9 mouse cellular contexts compared by ENCODE assay signal in genomic region chr17:30195591-30196183, GRCm38 (mm10).
DNase-seq lines count a peak whose midpoint lies in the region; ATAC-seq and TF ChIP-seq lines count a peak whose summit lies in the region.
"Had no signal": no experiment of that assay in that cellular context is flagged by ENCODE, and none has a peak within 500 bp of the region (broad histone marks: within the 10 kb centered on the region; RNA-seq: fewer than 3 reads in every experiment).

No protein-coding gene starts in this region.

- peak; percentile 84 for DNase-seq in heart, adult 11 months
- DNase-seq in heart, postnatal 25 days (ENCODE audit: low spot score), result no peak
- no peak for DNase-seq in midbrain, postnatal 0 days (ENCODE audit: low spot score)
- peak; percentile 2 to 8 for DNase-seq in left cerebral cortex, adult 8-10 months (ENCODE audit: low spot score in 2 of 2)
- DNase-seq: liver, embryonic 13.5 days had no signal

- no peaks in the 10 kb centered on the region for H3K27me3 ChIP-seq in midbrain, embryonic 12.5 days
- no peaks in the 10 kb centered on the region for H3K27me3 ChIP-seq in midbrain, postnatal 0 days (ENCODE audit: insufficient read depth, low read length)
- no peaks in the 10 kb centered on the region for H3K27me3 ChIP-seq in heart, embryonic 12.5 days (replicated peaks)
- no peaks in the 10 kb centered on the region for H3K27me3 ChIP-seq in intestine, embryonic 15.5 days (replicated peaks)
- H3K27me3 ChIP-seq: liver, embryonic 13.5 days had no signal

- WGBS in midbrain, embryonic 12.5 days, result 82% methylated on average over 13 of the region's 21 CpGs
- WGBS in midbrain, postnatal 0 days, result 73% methylated on average over 19 of the region's 21 CpGs
- WGBS in heart, embryonic 12.5 days, result 64% methylated on average over 16 of the region's 21 CpGs
- 88% methylated on average over 19 of the region's 21 CpGs for WGBS in intestine, embryonic 15.5 days

- TF ChIP-seq CTCF in midbrain, postnatal 0 days (IDR thresholded peaks at IDR 0.05), result no peak

- peaks cover 7% of the 10 kb centered on the region; the same call in 1 of the 2 replicates for H3K36me3 ChIP-seq in midbrain, embryonic 12.5 days
- H3K36me3 ChIP-seq in midbrain, postnatal 0 days (ENCODE audit: insufficient read depth, low read length), result no peaks in the 10 kb centered on the region
- peaks cover 11% of the 10 kb centered on the region for H3K36me3 ChIP-seq in heart, embryonic 12.5 days
- 0 out of 2 replicates have a peak, but pooled peaks cover 4% of the 10 kb centered on the region for H3K36me3 ChIP-seq in intestine, embryonic 15.5 days

- H3K4me1 ChIP-seq in midbrain, embryonic 12.5 days, result peaks cover 89% of the 10 kb centered on the region
- H3K4me1 ChIP-seq in midbrain, postnatal 0 days (ENCODE audit: insufficient read depth, low read length), result peaks cover 25% of the 10 kb centered on the region
- peaks cover 93% of the 10 kb centered on the region for H3K4me1 ChIP-seq in heart, embryonic 12.5 days (replicated peaks)
- H3K4me1 ChIP-seq in intestine, embryonic 15.5 days (replicated peaks), result peaks cover 23% of the 10 kb centered on the region

- H3K27ac ChIP-seq in midbrain, embryonic 12.5 days (replicated peaks), result peak overlapping the region; percentile 76
- H3K27ac ChIP-seq in midbrain, postnatal 0 days (ENCODE audit: low read depth, low read length), result no peak overlapping the region
- peak overlapping the region; percentile 96 for H3K27ac ChIP-seq in heart, embryonic 12.5 days (ENCODE audit: poor library complexity, severe bottlenecking)
- H3K27ac ChIP-seq in intestine, embryonic 15.5 days, result no peak overlapping the region

- no peak overlapping the region for H3K4me3 ChIP-seq in midbrain, embryonic 12.5 days
- H3K4me3 ChIP-seq in midbrain, postnatal 0 days (ENCODE audit: low read depth, low read length), result no peak overlapping the region
- H3K4me3 ChIP-seq in heart, embryonic 12.5 days, result no peak overlapping the region
- H3K4me3 ChIP-seq in intestine, embryonic 15.5 days (replicated peaks), result no peak overlapping the region
- H3K4me3 ChIP-seq: liver, embryonic 13.5 days had no signal

- ATAC-seq in midbrain, embryonic 12.5 days (ENCODE audit: low FRiP score, low read depth), result no peak
- ATAC-seq in midbrain, postnatal 0 days (ENCODE audit: low FRiP score), result no peak
- no peak for ATAC-seq in heart, embryonic 12.5 days (ENCODE audit: insufficient number of reproducible peaks, low FRiP score)
- no peak for ATAC-seq in monocyte, adult 5-6 weeks (replicated peaks; ENCODE audit: insufficient number of reproducible peaks, low FRiP score, low TSS enrichment, poor library complexity, severe bottlenecking)
- ATAC-seq in intestine, embryonic 15.5 days, result no peak

- intact Hi-C loops in heart, postnatal 25 days (cut with DNase I), result loop anchor here (5.0 to 10.0 kb wide), 3 partner anchors 83 to 218 kb away; no protein-coding TSS in a partner anchor

- no peak overlapping the region for H3K9ac ChIP-seq in midbrain, embryonic 12.5 days (replicated peaks)
- H3K9ac ChIP-seq in midbrain, postnatal 0 days (replicated peaks; ENCODE audit: low read length, poor library complexity, severe bottlenecking), result no peak overlapping the region
- peak overlapping the region; percentile 4; the same call in 1 of the 2 replicates for H3K9ac ChIP-seq in heart, embryonic 12.5 days
- no peak overlapping the region for H3K9ac ChIP-seq in intestine, embryonic 15.5 days
- H3K9ac ChIP-seq: liver, embryonic 13.5 days had no signal

- H3K9me3 ChIP-seq in midbrain, embryonic 12.5 days, result no peaks in the 10 kb centered on the region
- no peaks in the 10 kb centered on the region for H3K9me3 ChIP-seq in midbrain, postnatal 0 days (ENCODE audit: low read length)
- H3K9me3 ChIP-seq in heart, embryonic 12.5 days (replicated peaks), result no peaks in the 10 kb centered on the region
- no peaks in the 10 kb centered on the region for H3K9me3 ChIP-seq in intestine, embryonic 15.5 days
- H3K9me3 ChIP-seq: liver, embryonic 13.5 days had no signal

- H3K4me2 ChIP-seq in midbrain, embryonic 12.5 days (replicated peaks), result no peak overlapping the region
- no peak overlapping the region for H3K4me2 ChIP-seq in midbrain, postnatal 0 days (ENCODE audit: low read depth, low read length, poor library complexity, severe bottlenecking)
- H3K4me2 ChIP-seq in heart, embryonic 12.5 days, result no peak overlapping the region
- H3K4me2 ChIP-seq in intestine, embryonic 15.5 days (replicated peaks), result no peak overlapping the region
- H3K4me2 ChIP-seq: liver, embryonic 13.5 days had no signal

Comparison
In these comparisons a context has a peak if more than half of its experiments do, and no peak if none do; other contexts are left out.
1. DNase-seq: peak in heart, adult 11 months (single experiment) and left cerebral cortex, adult 8-10 months (2 of 2); none in heart, postnatal 25 days (single experiment) and midbrain, postnatal 0 days (single experiment).
2. H3K27ac ChIP-seq: peak in midbrain, embryonic 12.5 days (single experiment) and heart, embryonic 12.5 days (single experiment); none in midbrain, postnatal 0 days (single experiment) and intestine, embryonic 15.5 days (single experiment).